Mouse (Mus musculus): ENCODE results near the gene Cfap77.

DNA sequence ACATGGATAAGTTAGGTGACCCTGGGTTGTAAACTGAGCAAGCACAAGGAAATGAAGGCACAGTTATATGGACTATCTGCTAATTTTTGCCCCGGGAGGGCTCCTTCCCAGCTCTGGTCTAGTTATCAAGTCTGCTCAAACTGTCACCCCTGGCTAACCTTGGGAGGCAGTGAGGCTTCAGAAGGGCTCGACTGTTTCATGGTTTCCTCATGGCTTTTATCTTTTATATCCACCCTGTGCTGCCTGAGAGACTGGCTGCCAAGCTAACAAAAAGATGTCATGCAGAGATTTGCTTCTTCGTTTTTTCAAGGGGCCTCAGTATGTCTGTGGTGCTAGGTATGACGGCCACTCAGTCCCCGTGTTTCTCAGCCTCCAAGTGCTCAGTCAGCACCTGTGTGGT lies 36.2 kb downstream of the Cfap77 start:
- TF ChIP-seq CTCF (IDR thresholded peaks at IDR 0.05; ENCODE audit: control insufficient read depth, insufficient read depth, insufficient read length) (no peak), MYOG (IDR thresholded peaks at IDR 0.05; ENCODE audit: control insufficient read depth, extremely low read depth, insufficient read length) (no peak), MAX (IDR thresholded peaks at IDR 0.05) (no peak)
